Mouse (Mus musculus): ENCODE results near the gene Tmcc2. TPM values are rescaled to one million over a fixed set of nuclear protein-coding genes. Genes with fewer than 3 reads are reported as not detected.

Gene Tmcc2
- total and polyA plus RNA-seq, 3 experiments, result 4.1 to 7.2 TPM; not detected in 1

GRCm38 (mm10) chr1:132310754-132311153 is 80.3 kb downstream of the Tmcc2 start:
- Histone ChIP-seq H3K4me1 (ENCODE audit: control insufficient read depth in 1 of 2, insufficient read depth in 2 of 2, low read length in 2 of 2) (peaks cover 19 to 43% of the 10 kb centered on the region in 2 experiments), H3K79me2 (ENCODE audit: control insufficient read depth, insufficient read depth, low read length, poor library complexity) (no peaks in the 10 kb centered on the region), H3K4me3 (ENCODE audit: control insufficient read depth in 1 of 2, insufficient read depth in 1 of 2, low read depth in 2 of 2, low read length in 2 of 2) (no peak overlapping the region), H3K27ac (ENCODE audit: control insufficient read depth, low read depth, low read length) (no peak overlapping the region), H3K9ac (ENCODE audit: control insufficient read depth, low read depth, low read length, poor library complexity, severe bottlenecking) (no peak overlapping the region), H3K36me3 (ENCODE audit: control insufficient read depth in 1 of 2, insufficient read depth in 2 of 2, low read length in 2 of 2) (peaks cover 0 to 26% of the 10 kb centered on the region in 2 experiments; a peak in 2 of 4 replicates), H3K9me3 (replicated peaks; ENCODE audit: insufficient read depth, low read length) (no peaks in the 10 kb centered on the region), H3K27me3 (ENCODE audit: control insufficient read depth in 1 of 2, insufficient read depth in 2 of 2, low read length in 2 of 2) (peaks cover 0 to under 1% of the 10 kb centered on the region in 2 experiments; a peak in 1 of 4 replicates)
- no peak for DNase-seq (ENCODE audit: low read depth, low spot score)
- TF ChIP-seq MEF2A (IDR thresholded peaks at IDR 0.05; ENCODE audit: extremely low read depth, insufficient replicate concordance, low read depth, low read length, poor library complexity, severe bottlenecking), result no peak
- TF ChIP-seq BHLHE40 (IDR thresholded peaks at IDR 0.05; ENCODE audit: borderline replicate concordance, low read depth, low read length), result no peak
- no peak for TF ChIP-seq E2F4 (IDR thresholded peaks at IDR 0.05; ENCODE audit: borderline replicate concordance, low read depth, low read length)
- TF ChIP-seq ZNF384 (IDR thresholded peaks at IDR 0.05; ENCODE audit: low read depth, low read length), result no peak

GRCm38 (mm10) chr1:132308674-132309073 is 82.4 kb downstream of the Tmcc2 start:
- no peak overlapping the region for H3K27ac ChIP-seq (ENCODE audit: control insufficient read depth, low read depth, low read length)
- peaks cover 15 to 26% of the 10 kb centered on the region in 2 experiments for H3K4me1 ChIP-seq (ENCODE audit: control insufficient read depth in 1 of 2, insufficient read depth in 2 of 2, low read length in 2 of 2)
- no peak overlapping the region for H3K9ac ChIP-seq (ENCODE audit: control insufficient read depth, low read depth, low read length, poor library complexity, severe bottlenecking)
- H3K27me3 ChIP-seq (ENCODE audit: control insufficient read depth in 1 of 2, insufficient read depth in 2 of 2, low read length in 2 of 2), result peaks cover 0 to 1% of the 10 kb centered on the region in 2 experiments; a peak in 2 of 4 replicates
- peaks cover 0 to 16% of the 10 kb centered on the region in 2 experiments; a peak in 2 of 4 replicates for H3K36me3 ChIP-seq (ENCODE audit: control insufficient read depth in 1 of 2, insufficient read depth in 2 of 2, low read length in 2 of 2)
- no peaks in the 10 kb centered on the region for H3K79me2 ChIP-seq (ENCODE audit: control insufficient read depth, insufficient read depth, low read length, poor library complexity)
- no peaks in the 10 kb centered on the region for H3K9me3 ChIP-seq (replicated peaks; ENCODE audit: insufficient read depth, low read length)
- H3K4me3 ChIP-seq (ENCODE audit: control insufficient read depth in 1 of 2, insufficient read depth in 1 of 2, low read depth in 2 of 2, low read length in 2 of 2), result no peak overlapping the region
- no peak for DNase-seq (ENCODE audit: low read depth, low spot score)
- no peak for TF ChIP-seq MAZ (IDR thresholded peaks at IDR 0.05; ENCODE audit: low read depth, low read length)

GRCm38 (mm10) chr1:132307962-132308361 is 83.1 kb downstream of the Tmcc2 start:
- no peak overlapping the region for H3K27ac ChIP-seq (ENCODE audit: control insufficient read depth, low read depth, low read length)
- H3K4me3 ChIP-seq (ENCODE audit: control insufficient read depth in 1 of 2, insufficient read depth in 1 of 2, low read depth in 2 of 2, low read length in 2 of 2), result no peak overlapping the region
- TF ChIP-seq ZNF384 (IDR thresholded peaks at IDR 0.05; ENCODE audit: low read depth, low read length) (no peak), NRF1 (IDR thresholded peaks at IDR 0.05; ENCODE audit: insufficient read depth, low read depth, low read length, poor library complexity, severe bottlenecking) (no peak), CHD2 (IDR thresholded peaks at IDR 0.05; ENCODE audit: low read length) (no peak), ZMIZ1 (IDR thresholded peaks at IDR 0.05; ENCODE audit: low read depth, low read length) (no peak), MAFK (IDR thresholded peaks at IDR 0.05; ENCODE audit: borderline replicate concordance, low read depth, low read length) (no peak), ZKSCAN1 (IDR thresholded peaks at IDR 0.05; ENCODE audit: low read depth, low read length) (no peak), MAZ (IDR thresholded peaks at IDR 0.05; ENCODE audit: low read depth, low read length) (no peak), KAT2A (conservative IDR thresholded peaks at IDR 0.05; ENCODE audit: low read depth, low read length) (no peak), TCF12 (IDR thresholded peaks at IDR 0.05; ENCODE audit: low read depth, low read length) (no peak), RAD21 (IDR thresholded peaks at IDR 0.05; ENCODE audit: low read depth, low read length) (no peak), MAX (IDR thresholded peaks at IDR 0.05; ENCODE audit: low read length) (no peak), NELFE (IDR thresholded peaks at IDR 0.05; ENCODE audit: low read depth, low read length) (no peak), CTCF (IDR thresholded peaks at IDR 0.05 in 2 of 3, conservative IDR thresholded peaks at IDR 0.05 in 1 of 3; ENCODE audit: control insufficient read depth in 1 of 3, insufficient read depth in 1 of 3, low read depth in 2 of 3, low read length in 3 of 3, poor library complexity in 1 of 3, severe bottlenecking in 1 of 3) (no peak)
- H3K9ac ChIP-seq (ENCODE audit: control insufficient read depth, low read depth, low read length, poor library complexity, severe bottlenecking), result no peak overlapping the region
- peaks cover 0 to 14% of the 10 kb centered on the region in 2 experiments; a peak in 2 of 4 replicates for H3K36me3 ChIP-seq (ENCODE audit: control insufficient read depth in 1 of 2, insufficient read depth in 2 of 2, low read length in 2 of 2)
- peaks cover 0 to 1% of the 10 kb centered on the region in 2 experiments; a peak in 2 of 4 replicates for H3K27me3 ChIP-seq (ENCODE audit: control insufficient read depth in 1 of 2, insufficient read depth in 2 of 2, low read length in 2 of 2)
- no peak for DNase-seq (ENCODE audit: low read depth, low spot score)
- no peaks in the 10 kb centered on the region for H3K9me3 ChIP-seq (replicated peaks; ENCODE audit: insufficient read depth, low read length)
- H3K79me2 ChIP-seq (ENCODE audit: control insufficient read depth, insufficient read depth, low read length, poor library complexity), result no peaks in the 10 kb centered on the region
- H3K4me1 ChIP-seq (ENCODE audit: control insufficient read depth in 1 of 2, insufficient read depth in 2 of 2, low read length in 2 of 2), result peaks cover 13 to 23% of the 10 kb centered on the region in 2 experiments

Measured in MEL (cell line).